Mouse (Mus musculus): Measurements from ENCODE around the gene Trp53rkb. TPM values are rescaled to one million over a fixed set of nuclear protein-coding genes. Genes with fewer than 3 reads are reported as not detected.

Gene Trp53rkb
- 6.3 and 7.3 TPM in 2 replicates for polyA plus RNA-seq (2012; rRNA removed)

DNA sequence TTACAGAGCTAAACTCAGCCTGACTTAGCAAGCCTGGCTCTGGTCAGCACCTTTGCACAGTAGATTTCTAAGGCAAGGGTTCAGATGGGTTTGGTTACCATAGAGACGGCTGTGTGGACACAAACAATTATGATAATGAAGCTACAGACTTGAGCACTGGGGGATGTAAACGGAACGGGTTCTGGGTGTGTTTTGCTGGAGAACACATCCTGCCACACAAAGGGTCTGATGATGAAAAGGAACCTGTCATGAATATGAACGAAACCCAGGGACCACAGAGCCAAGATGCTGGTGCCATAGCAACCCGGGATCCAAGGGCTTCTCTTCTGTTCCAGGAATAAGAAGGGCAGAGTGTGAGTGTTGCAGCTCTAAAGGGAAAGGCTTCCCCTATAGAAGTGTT lies at the start of gene Trp53rkb:
Gene Trp53rkb (plus strand): TSS at position 177 of the 400 bp plus-strand sequence.

DNA sequence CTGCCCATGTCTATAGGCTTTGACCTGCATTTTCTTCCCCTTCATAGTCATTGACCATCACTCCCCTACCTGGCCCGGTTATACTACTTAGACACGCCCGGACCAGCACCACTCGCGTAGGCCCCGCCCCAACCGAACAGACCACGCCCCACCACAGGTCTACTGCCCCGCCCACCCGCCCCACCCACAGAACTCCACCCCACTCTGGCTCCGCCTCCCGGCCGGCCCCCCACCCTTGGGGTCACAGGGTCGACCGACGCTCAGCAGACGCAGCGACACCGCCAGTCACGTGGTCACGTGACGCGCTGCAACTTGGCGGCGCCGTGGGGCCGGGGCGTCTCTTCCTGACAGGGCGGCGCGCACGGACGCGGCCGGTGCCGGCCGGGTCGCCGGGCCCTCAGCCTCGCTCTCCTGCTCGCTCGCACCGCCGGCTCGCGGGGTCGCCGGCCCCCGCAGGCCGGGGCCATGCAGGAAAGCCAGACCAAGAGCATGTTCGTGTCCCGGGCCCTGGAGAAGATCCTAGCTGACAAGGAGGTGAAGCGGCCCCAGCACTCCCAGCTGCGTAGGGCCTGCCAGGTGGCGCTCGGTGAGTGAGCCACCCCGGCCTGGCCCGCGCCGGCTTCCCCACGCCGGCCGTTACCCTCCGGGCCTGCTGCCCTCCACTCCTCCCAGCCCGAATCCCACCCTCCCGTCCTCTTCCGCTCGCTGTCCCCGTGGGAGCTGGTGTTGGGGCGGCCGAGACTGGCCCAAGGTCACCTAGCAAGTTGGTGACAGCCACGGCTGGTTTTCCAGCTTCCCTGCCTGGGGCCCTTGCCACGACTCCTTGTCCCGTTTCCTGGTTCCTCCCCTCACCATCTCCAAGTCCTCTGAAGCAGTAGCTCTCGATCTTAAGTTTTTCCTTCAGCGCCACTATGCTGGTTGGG lies 13.2 kb downstream of the Trp53rkb start, which contains the start of gene Arfgef2:
Gene Arfgef2 (plus strand): TSS at position 339 of the 923 bp plus-strand sequence.

Other genes with a start within 250 kb of the Trp53rkb start
- gene Prex1, start 78.7 kb upstream of the Trp53rkb start, polyA plus RNA-seq (2012; rRNA removed) = 30.7 and 34.3 TPM in 2 replicates
- 10.3 TPM in 2 replicates for gene Arfgef2, start 13.1 kb downstream of the Trp53rkb start, polyA plus RNA-seq (2012; rRNA removed)
- gene Cse1l, start 113.5 kb downstream of the Trp53rkb start, polyA plus RNA-seq (2012; rRNA removed) = 12.8 and 14.9 TPM in 2 replicates
- 22.6 and 30.9 TPM in 2 replicates for gene Stau1, start 203.8 kb downstream of the Trp53rkb start, polyA plus RNA-seq (2012; rRNA removed)
- gene Ddx27, start 222.7 kb downstream of the Trp53rkb start, polyA plus RNA-seq (2012; rRNA removed) = 31.7 and 33.8 TPM in 2 replicates